Mouse (Mus musculus): ENCODE measurements around the gene Smim5.

The Smim5 gene

DNA sequence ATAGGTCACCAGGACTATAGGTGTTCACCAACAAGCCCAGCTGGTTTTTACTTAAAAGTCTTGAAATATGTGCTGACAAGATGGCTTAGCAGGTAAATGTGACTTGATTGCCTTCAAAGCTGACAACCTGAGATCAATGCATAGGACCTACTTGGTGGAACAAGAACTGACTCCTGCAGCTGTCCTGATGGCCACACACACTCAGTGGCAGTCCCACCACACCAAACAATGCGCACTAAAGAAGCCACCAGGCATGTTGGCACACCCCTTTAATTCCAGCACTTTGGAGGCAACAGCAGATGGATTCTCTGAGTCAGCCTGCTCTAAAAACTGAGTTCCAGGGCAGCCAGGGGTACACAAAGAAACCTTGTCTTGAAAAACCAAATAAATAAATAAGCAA is 22.2 kb downstream of the Smim5 start:
- in situ Hi-C loops (cut with MboI; ENCODE audit: low sequenced_read_pairs) = no loop called here

DNA sequence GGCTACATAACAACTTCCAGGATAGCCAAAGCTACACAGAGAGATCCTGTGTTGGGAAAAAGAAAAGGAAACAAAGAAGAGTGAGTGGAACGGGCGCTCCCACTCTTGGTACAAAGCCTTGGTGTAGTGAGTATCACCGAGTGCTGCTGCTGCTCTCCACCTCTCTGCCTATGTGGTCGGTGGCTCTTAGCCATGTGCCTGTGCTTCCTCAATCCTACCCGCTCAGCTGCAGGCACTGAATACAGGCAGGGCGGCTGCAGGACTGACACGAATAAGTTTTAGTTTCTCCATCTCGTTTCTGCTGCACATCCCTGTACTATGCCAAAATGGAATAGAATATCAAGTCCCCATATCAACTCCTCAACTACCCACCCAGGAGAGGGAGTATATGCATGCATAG is 29.3 kb downstream of the Smim5 start:
- in situ Hi-C loops (cut with MboI; ENCODE audit: low sequenced_read_pairs) = no loop called here

DNA sequence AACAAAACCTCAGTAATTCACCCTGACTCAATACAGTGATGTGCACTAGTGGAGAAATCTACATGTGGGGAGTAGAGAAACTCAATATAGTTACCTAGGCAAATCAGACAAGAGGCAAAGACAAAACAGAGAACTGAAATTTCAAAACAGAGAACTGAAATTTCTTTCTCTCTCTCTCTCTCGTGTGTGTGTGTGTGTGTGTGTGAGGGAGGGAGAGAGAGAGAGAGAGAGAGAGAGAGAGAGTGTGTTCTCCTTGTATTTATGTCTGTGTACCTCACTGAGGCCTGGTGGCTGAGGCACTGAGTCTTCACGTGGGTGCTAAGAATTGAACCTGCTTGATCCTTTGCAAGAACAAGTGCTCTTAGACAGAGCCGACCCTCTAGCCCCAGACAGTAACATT is 30.1 kb downstream of the Smim5 start:
- in situ Hi-C loops (cut with MboI; ENCODE audit: low sequenced_read_pairs) = no loop called here

DNA sequence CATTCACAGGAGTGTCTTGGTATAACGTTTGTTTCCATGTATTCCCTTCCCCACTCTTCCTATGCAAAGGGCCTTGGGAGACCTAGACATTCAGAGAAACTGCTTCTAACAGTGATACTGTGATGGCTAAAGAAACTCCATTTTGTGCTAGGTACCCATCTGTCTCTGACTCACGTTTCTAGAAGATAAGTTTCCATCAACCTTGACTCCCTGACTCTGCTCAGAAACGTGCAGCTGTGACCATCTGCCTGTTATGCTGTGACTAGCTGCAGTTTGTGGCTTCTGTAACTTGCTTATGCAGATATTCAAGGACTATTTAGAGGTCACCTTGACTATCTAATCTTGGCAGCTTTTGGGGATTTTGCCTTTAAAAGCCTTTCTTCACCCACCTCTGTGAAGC is 31.5 kb downstream of the Smim5 start:
- in situ Hi-C loops (cut with MboI; ENCODE audit: low sequenced_read_pairs) = no loop called here

DNA sequence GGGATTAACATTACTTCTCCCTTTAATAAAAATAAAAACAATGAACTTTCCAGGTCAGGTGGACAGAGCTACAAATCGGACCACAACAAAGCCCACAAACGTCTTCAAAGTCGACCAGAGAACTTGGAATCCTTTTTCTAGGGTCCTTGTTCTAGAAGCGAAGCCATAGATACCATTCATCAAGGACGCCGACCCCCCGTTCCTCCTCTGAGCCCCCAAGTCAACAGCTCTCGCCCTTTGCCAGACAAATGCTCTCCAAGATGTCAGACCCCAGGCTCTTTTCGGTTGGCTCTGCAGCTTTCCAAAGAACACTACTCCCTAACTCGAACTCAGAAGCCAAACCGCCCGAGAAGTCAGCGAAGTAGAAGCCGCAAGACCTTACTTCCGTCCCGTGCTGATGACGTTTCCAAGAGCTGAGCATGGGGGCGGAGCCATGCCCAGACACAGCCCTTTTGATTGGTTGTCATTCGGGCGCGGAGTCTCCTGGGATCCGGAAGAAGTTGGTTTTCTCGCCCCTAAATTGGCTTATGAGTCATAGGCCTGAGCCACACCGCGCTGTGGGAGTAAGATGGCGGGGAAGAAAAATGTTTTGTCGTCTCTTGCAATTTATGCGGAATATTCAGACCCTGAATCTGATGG is 33.5 kb downstream of the Smim5 start, which contains the start of the genes Sap30bp and Recql5:
Sap30bp (plus strand) TSS at position 175 of the 639 bp plus-strand sequence.
Recql5 (minus strand) TSS at position 370 of the 639 bp plus-strand sequence.
- in situ Hi-C loops (cut with MboI; ENCODE audit: low sequenced_read_pairs) = no loop called here

DNA sequence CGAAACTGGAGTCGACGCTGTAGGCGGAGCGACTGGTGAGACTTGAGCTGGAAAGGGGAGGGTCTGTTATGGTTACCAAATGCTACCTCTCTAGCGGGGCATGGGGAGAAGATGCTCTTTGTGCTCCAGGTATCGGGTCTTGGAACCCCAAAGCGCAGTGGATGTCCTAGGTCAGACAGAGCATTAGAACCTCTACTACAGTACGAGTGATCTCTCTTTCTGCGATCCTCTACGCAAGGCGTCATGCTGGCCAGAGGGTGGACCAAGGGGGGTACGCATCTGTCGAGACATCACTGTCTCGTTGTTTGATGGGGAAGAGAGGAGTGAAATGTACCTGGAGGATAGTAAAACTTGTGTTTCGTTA is 34.0 kb downstream of the Smim5 start:
- in situ Hi-C loops (cut with MboI; ENCODE audit: low sequenced_read_pairs) = no loop called here

DNA sequence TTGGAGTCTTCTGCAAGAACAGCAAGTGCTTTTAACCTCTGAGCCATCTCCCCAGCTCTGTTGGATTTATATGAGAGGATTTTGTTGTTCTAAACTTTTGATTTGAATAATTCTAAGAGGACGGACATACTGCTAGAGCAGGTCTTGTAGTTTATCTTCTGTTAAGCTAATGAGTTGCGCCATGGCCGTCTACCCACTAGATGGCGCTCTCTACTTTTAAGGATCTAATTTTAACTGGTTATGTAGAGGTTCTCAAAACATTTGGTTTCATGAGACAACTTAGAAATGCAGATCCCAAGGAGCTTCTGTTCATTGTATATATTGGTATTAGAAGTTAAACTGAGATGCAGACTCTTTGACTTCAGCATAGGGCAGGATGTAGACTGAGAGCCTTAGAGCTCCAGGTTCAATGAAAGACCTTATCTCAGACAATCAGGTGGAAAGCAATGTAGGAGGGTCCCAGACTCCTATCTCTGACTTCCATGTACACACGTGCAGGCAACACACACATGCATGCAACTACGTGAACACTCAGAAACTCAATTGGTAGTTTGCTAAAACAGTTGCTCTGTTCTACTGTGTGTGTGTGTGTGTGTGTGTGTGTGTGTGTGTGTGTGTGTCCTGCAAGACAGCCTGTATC is 40.0 kb downstream of the Smim5 start:
- in situ Hi-C loops (cut with MboI; ENCODE audit: low sequenced_read_pairs) = loop anchor here (10.0 kb wide), 1 partner anchor 55 kb away; no protein-coding TSS in a partner anchor

DNA sequence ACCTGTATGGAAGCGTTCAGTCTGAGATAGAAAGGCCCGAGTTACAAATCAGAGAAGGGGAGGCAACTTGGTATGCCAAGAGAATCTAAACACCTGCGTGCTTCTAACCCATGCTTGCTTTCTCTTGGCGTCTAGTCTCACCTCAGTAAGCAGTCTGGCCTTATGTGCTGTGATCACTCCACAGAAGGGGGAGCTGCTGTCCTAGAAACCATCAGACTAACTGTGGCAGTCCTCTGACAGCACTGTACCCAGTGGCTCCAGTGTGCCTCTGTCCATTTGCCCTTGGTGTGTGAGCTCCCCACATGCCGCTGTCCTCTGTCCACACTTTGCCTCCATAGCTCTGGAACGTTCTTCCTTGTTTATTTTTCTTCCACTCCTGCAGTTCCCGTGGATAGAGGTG is 42.2 kb downstream of the Smim5 start:
- in situ Hi-C loops (cut with MboI; ENCODE audit: low sequenced_read_pairs) = loop anchor here (10.0 kb wide), 1 partner anchor 53 kb away; no protein-coding TSS in a partner anchor

DNA sequence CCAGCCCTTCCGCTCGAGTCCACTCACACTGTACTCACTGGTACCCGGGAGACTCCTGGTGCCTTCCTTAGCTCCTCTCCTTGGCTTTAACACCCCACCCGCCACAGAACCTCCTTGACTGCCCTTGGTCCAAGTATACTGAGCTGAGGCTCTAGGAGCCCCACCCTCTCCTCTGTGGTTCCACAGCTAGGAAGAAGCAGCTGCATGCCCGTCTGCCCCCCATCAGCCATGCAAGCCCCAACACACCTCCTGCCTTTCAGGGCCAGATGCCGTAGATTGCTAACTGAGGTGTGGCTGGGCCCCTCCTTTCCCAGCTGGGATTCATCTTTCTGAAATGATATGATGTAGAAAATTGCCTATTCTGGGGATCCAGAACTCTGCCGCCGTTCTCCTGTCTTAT is 45.5 kb downstream of the Smim5 start:
- in situ Hi-C loops (cut with MboI; ENCODE audit: low sequenced_read_pairs) = loop anchor here (10.0 kb wide), 1 partner anchor 50 kb away; no protein-coding TSS in a partner anchor

DNA sequence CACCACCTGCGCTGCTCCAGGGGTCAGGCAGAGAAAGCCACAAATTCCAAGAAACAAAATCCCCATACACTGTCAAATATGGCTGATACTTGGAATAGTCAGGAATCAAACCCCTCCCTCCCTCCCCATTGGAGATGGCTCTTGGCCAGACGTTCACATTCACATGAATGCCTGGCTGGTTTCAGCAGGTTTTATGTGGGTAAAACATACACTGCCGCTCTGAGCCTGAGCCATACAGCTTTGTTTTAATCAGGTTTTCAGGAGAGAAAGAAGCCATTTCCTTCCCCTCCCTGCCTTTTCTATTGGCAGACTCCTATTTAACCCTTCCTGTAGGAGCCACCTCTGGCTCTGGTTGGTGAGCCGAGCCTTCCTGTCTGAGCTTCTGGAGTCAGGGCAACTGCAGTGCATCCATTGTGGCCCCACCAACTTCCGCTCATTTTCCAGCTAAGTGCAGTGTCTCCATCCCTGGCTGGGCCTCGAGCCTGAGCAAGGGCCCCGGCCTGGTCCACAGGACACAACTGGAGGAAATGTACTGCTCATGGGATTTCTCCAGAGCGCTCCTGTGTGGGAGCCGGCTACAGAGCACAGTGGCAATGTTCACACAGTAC is 46.6 kb downstream of the Smim5 start:
- in situ Hi-C loops (cut with MboI; ENCODE audit: low sequenced_read_pairs) = loop anchor here (10.0 kb wide), 1 partner anchor 48 kb away; no protein-coding TSS in a partner anchor

DNA sequence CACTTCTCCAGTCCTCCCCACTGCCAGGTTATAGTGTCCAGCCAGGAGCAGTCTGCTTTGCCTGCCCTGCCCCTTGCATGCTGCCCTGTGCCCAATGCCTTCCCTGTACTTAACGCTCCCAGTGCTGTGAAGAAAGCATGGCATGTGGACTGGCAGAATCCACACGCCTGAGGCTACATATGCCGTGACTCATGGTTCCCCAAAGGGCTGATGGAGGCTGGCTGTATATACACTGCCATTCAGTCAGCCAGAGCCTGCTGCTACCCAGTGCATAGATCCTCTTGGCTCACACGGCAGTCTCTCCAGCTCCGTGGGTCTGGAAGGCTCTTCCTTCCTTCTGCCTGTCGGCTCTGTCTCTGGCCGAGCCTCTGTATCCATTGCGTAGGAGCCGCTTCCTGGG is 48.5 kb downstream of the Smim5 start:
- in situ Hi-C loops (cut with MboI; ENCODE audit: low sequenced_read_pairs) = loop anchor here (10.0 kb wide), 1 partner anchor 46 kb away; no protein-coding TSS in a partner anchor

DNA sequence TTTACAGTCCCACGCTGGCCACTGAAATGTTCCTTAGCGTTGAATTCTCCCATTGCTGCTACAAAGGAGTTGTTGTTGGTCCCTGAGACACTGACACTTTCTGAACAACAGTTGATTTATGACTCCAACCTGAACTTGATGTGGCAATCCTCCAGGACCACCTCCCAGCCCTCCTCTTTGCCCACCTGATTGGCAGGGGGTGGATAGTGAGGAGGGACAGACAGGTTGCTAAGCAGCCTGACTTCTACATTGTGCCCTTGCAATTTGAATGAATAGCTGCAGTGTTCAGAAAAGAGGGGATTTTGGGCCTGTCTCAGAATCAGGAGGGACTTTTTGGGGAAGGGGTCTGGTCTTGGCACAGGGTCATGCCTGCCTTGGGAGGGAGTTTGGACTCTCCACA is 51.0 kb downstream of the Smim5 start:
- in situ Hi-C loops (cut with MboI; ENCODE audit: low sequenced_read_pairs) = no loop called here

DNA sequence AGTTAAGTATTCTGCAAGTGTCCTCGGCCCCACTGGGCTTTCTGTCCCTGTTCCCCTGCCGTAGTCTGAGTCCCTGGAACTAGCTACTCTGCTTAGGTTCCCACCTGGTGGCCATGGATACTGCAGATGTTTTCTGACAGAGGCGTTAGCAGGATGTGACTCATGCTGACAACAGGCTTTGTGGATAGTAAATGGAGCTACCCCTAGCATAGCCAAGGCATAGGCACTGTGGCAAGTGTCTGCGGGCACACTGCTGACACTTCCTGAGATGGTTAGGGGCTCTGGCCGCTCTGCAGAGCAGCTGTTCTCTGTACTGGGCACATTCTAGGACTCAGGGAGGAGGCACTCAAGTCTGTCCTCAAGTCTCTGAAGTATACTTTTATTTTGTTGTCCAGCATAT is 54.9 kb downstream of the Smim5 start:
- in situ Hi-C loops (cut with MboI; ENCODE audit: low sequenced_read_pairs) = no loop called here

DNA sequence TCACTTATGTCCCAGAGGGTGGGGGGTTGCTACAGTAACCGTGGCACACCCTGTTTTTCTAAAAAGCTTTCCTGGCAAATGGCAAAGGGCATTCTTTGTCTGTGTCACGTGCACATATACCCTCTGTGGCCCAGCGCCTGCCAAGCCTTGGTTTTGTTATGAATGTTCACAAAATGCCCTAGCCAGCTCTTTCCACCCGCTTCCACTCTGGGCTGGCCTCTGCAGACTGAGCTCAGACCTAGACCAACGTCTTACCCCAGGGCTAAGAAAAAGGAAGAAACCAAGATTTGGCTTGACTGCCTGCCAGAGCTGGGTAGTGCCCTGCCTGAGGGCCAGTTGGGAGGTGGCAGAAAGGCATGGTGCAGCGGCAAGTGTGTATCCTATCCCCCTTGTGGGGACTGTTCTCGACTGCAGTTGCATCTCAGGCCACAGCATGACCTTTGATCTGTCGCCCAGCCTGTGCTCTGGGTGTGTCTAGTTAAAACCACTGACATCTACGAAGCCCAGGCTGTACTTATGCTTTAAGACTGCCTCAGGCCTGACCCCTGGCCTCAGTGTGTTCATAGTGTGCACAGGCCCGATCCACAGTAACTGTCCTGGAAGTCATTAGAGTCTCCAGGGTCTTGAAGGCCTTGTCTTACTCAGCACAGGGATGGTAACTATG is 55.6 kb downstream of the Smim5 start:
- in situ Hi-C loops (cut with MboI; ENCODE audit: low sequenced_read_pairs) = no loop called here

All from CH12F3 (cell line).